Mouse (Mus musculus): ENCODE measurements around the gene Gm5129. TPM values are rescaled to one million over a fixed set of nuclear protein-coding genes. Genes with fewer than 3 reads are reported as not detected.

The Gm5129 gene
- polyA plus RNA-seq, 1 experiment from 2014 or later = not detected

DNA sequence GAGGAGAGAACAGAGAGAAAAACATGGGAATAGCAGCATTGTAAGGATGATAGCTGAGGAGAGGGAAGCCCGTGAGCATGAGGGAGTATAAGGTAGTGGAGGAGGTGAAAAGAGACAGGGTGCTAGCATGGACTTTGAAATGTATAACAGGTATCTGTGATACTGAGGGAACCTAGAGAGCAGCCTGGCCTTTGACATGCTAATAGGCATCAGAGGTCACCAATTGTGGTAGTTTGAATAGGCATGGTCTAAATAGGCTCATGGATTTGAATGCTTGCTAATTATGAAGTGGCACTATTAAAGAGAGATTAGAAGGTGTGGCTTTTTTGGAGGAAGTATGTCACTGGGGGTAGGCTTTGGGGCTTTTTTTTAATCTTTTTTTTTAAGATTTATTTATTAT lies 22.8 kb downstream of the Gm5129 start:
- no peaks in the 10 kb centered on the region for H3K27me3 ChIP-seq
- H3K27ac ChIP-seq = no peak overlapping the region
- 52% methylated on average over 1 of the region's 1 CpGs for WGBS
- no peak overlapping the region for H3K4me2 ChIP-seq (replicated peaks)
- H3K9me3 ChIP-seq = no peaks in the 10 kb centered on the region
- no peaks in the 10 kb centered on the region for H3K36me3 ChIP-seq
- no peak overlapping the region for H3K9ac ChIP-seq (replicated peaks)
- ATAC-seq = no peak
- no peak overlapping the region for H3K4me3 ChIP-seq (replicated peaks)
- H3K4me1 ChIP-seq (replicated peaks) = no peaks in the 10 kb centered on the region

DNA sequence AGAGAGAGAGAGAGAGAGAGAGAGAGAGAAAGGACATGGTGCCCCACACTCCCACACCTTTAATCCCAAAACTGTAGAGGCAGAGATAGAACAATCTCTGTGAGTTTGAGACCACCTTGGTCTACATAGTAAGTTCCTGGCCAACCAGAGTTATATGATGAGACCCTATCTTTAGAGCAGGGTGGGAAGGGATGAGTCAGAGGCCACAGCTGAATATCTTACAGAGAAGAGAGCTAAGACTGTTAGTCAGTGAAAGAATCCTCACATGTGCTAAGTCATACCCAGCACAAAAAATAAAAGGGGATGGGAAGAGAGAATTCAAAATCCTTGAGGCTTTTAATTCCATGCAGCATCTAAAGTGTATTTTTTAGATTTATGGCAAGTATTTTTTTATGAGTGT lies 24.1 kb downstream of the Gm5129 start:
- H3K4me3 ChIP-seq (replicated peaks) = no peak overlapping the region
- no peak overlapping the region for H3K4me2 ChIP-seq (replicated peaks)
- no peak overlapping the region for H3K9ac ChIP-seq (replicated peaks)
- H3K27ac ChIP-seq = no peak overlapping the region
- no peaks in the 10 kb centered on the region for H3K27me3 ChIP-seq
- no peaks in the 10 kb centered on the region for H3K36me3 ChIP-seq
- no peak for ATAC-seq
- H3K9me3 ChIP-seq = no peaks in the 10 kb centered on the region
- H3K4me1 ChIP-seq (replicated peaks) = no peaks in the 10 kb centered on the region

DNA sequence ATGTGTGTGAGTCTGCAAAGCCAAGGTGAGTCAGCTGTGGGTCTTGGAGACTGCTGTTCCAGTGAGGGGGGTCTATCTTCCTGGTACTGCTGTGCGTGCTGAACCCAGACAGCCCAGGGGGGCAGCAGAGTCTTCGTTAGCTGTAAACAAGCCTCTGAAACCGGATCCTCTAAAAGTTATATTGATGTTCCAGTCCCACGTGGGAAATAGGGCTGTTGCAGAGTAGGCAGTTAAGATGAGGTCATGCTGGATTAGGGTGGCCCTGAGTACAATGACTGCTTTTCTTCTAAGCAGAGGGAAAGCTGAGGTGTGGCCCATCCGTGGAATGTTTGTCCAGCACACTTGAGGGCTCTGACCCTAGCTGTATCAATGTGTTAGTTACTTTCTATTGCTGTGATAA lies 27.5 kb downstream of the Gm5129 start:
- no peaks in the 10 kb centered on the region for H3K27me3 ChIP-seq
- no peak overlapping the region for H3K4me3 ChIP-seq (replicated peaks)
- no peak overlapping the region for H3K27ac ChIP-seq
- WGBS = 51% methylated on average over 5 of the region's 5 CpGs
- no peak overlapping the region for H3K4me2 ChIP-seq (replicated peaks)
- no peak for ATAC-seq
- H3K4me1 ChIP-seq (replicated peaks) = no peaks in the 10 kb centered on the region
- no peaks in the 10 kb centered on the region for H3K36me3 ChIP-seq
- no peak overlapping the region for H3K9ac ChIP-seq (replicated peaks)
- no peaks in the 10 kb centered on the region for H3K9me3 ChIP-seq

DNA sequence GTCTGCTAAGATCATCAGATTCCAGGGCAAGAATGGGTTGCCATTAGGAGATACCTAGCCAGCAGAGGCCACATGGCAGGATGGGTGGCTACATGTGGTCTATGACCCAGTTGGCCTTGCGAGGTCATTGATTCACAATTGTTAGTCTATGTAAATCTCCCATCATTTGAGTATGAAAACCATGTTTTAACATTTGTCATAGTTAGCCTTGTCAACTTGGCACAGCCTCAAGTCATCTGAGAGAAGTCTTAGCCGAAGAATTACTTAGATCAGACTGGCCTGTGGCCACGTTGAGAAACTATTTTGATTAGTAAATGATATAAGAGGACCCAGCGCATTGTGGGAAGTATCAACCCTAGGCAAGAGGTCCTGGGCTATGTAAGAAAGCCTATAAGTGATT lies 28.5 kb downstream of the Gm5129 start:
- 87% methylated on average over 4 of the region's 4 CpGs for WGBS
- ATAC-seq = no peak
- Histone ChIP-seq H3K4me1 (replicated peaks) (no peaks in the 10 kb centered on the region), H3K9me3 (no peaks in the 10 kb centered on the region), H3K4me2 (replicated peaks) (no peak overlapping the region), H3K4me3 (replicated peaks) (no peak overlapping the region), H3K36me3 (no peaks in the 10 kb centered on the region), H3K9ac (replicated peaks) (no peak overlapping the region), H3K27ac (no peak overlapping the region), H3K27me3 (no peaks in the 10 kb centered on the region)

DNA sequence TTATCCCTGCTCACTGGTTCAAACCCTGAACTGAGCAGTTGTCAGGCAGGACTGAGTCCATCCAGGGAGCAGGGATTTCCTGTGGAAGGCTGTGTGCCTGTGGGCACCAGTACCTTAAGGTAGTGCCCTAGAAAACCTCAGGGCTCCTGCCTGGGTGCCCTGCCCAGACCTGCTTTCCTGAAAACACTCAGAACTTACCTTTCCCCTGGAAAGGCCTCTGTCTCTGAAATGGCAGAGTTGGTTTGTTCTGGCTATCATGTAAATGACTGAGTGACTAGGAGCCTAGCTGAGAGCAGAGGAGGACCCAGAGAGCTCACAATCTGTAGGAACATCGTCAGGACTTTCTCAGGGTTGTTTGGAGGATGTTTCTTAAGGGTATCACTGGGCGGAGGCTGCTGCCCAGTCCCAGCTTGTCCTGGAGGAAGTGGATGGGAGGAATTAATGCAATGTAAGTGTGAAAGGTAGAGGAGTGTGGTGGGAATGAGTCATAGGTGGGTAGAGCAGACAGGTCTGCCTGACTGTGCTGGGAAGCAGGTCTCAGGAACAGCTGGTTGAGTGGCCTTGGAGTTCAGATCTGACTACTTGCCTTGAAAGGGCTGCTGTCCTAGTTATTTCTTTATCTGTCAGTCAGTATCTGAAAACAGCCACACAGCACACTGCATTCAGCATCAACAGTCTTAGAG lies 36.1 kb downstream of the Gm5129 start:
- Histone ChIP-seq H3K4me2 (replicated peaks) (no peak overlapping the region), H3K9me3 (no peaks in the 10 kb centered on the region), H3K9ac (replicated peaks) (no peak overlapping the region), H3K4me1 (replicated peaks) (no peaks in the 10 kb centered on the region), H3K27me3 (no peaks in the 10 kb centered on the region), H3K27ac (no peak overlapping the region), H3K4me3 (replicated peaks) (no peak overlapping the region), H3K36me3 (no peaks in the 10 kb centered on the region)
- WGBS = 77% methylated on average over 2 of the region's 2 CpGs
- no peak for ATAC-seq

DNA sequence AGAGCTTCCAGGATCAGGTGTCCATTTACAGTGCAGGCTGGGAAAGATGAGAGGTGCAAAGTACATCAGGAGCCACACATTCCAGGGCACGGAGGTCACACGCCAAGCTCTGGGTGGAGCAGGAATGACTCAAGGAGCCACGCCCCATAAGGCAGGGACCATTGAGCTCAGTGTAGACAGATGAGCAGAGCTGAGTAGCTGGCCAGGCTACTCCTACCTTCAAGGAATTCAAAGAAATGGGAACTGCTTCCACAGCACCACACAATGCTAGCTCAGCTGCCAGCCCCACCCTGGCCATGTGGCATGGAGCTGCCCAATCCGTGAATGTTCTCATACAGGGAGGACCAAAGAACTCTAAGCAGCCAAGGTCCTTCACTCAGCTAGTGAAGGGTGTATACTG lies 37.2 kb downstream of the Gm5129 start:
- no peak overlapping the region for H3K4me3 ChIP-seq (replicated peaks)
- H3K4me2 ChIP-seq (replicated peaks) = no peak overlapping the region
- 91% methylated on average over 4 of the region's 4 CpGs for WGBS
- no peak for ATAC-seq
- no peaks in the 10 kb centered on the region for H3K4me1 ChIP-seq (replicated peaks)
- no peak overlapping the region for H3K9ac ChIP-seq (replicated peaks)
- H3K27me3 ChIP-seq = no peaks in the 10 kb centered on the region
- no peaks in the 10 kb centered on the region for H3K36me3 ChIP-seq
- no peak overlapping the region for H3K27ac ChIP-seq
- no peaks in the 10 kb centered on the region for H3K9me3 ChIP-seq

DNA sequence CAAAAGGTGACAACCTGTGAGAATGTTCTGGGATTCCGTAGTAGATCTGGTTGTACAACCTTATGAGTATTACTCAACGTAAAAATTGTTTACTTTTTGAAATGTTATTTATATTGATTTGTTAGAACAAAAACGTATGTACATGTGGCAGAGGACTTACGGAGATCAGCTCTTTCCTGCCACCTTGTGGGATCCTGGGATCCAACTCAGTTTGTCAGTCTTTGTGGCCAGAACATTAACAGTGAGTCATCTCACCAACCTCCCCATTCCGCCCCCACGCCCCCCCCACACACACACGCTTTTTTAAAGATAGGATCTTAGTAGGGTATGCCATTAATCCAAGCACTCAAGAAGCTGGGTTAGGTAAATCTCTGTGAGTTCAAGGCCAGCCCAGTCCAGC lies 47.4 kb downstream of the Gm5129 start:
- Histone ChIP-seq H3K4me3 (replicated peaks) (no peak overlapping the region), H3K4me1 (replicated peaks) (no peaks in the 10 kb centered on the region), H3K27me3 (no peaks in the 10 kb centered on the region), H3K9ac (replicated peaks) (no peak overlapping the region), H3K4me2 (replicated peaks) (no peak overlapping the region), H3K9me3 (no peaks in the 10 kb centered on the region), H3K27ac (no peak overlapping the region), H3K36me3 (no peaks in the 10 kb centered on the region)
- no peak for ATAC-seq
- 62% methylated on average over 7 of the region's 7 CpGs for WGBS

DNA sequence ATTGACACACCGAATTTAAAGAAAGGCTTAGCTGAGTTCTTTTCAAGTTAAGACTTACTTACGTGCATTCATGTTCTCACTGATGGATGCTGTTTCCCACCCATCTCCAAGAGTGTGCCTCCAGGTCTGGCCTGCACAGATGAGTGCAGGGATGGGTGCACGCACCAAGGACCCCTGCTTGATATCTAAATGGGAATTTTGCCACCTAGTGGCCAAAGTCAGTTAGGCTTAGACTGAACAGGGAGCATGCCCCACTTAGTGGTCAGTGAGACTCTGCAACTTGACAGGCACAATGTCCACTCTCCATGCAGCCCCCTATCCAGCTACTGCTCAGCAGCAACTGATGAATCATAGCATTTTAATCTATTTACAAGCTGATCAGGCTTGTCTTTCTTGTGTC lies 48.1 kb downstream of the Gm5129 start:
- Histone ChIP-seq H3K4me2 (replicated peaks) (no peak overlapping the region), H3K9ac (replicated peaks) (no peak overlapping the region), H3K4me3 (replicated peaks) (no peak overlapping the region), H3K27me3 (no peaks in the 10 kb centered on the region), H3K9me3 (no peaks in the 10 kb centered on the region), H3K27ac (no peak overlapping the region), H3K36me3 (peaks cover under 1% of the 10 kb centered on the region; the same call in 1 of the 2 replicates), H3K4me1 (replicated peaks) (no peaks in the 10 kb centered on the region)
- ATAC-seq = peak; percentile 77; the same call in 1 of the 2 replicates
- WGBS = 56% methylated on average over 3 of the region's 3 CpGs

Other genes starting within 250 kb of the Gm5129 start
- 24.4 and 27.1 TPM in 2 replicates for gene Ube3c, start 166.7 kb downstream of the Gm5129 start, polyA plus RNA-seq (2015; fragmentation: Nextera tagmentation; extraction: Ambion mirVana)
- gene Dnajb6, start 248 bp downstream of the Gm5129 start, polyA plus RNA-seq (2015; fragmentation: Nextera tagmentation; extraction: Ambion mirVana) = 299 and 342 TPM in 2 replicates

All from midbrain, embryonic 13.5 days (tissue).